Mouse (Mus musculus) lung, embryonic 16.5 days (tissue): ENCODE measurements around the gene Lhb. TPM values are rescaled to one million over a fixed set of nuclear protein-coding genes. Genes with fewer than 3 reads are reported as not detected.
A peak's percentile ranks its signal among the peaks of the same experiment; 100 is the strongest.
"Not testable (repeated sequence)": the region's sequence is repeated elsewhere in the genome, so short reads cannot be mapped to it uniquely, and the experiment has no call there.

ENCODE experiments used
- ATAC-seq: fragments of 200-750 bp; cut with Nextera tagmentation; 2 replicates; pipeline ENCODE4 v1.8.0; 2017; ENCODE audit warnings: low read depth, mild to moderate bottlenecking, moderate library complexity
- H3K27ac ChIP-seq: fragments of 300-500 bp; sonication (generic); 2 replicates; pipeline ENCODE4 v1.5.1; 2014; ENCODE audit warnings: mild to moderate bottlenecking, control low read depth, low read length
- H3K27me3 ChIP-seq: fragments of 300-500 bp; sonication (generic); 2 replicates; pipeline ENCODE4 v1.6.1; 2014; ENCODE audit warnings: low read depth, low read length, mixed read lengths; ENCODE audit not compliant: control insufficient read depth, insufficient read depth
- H3K36me3 ChIP-seq: fragments of 300-500 bp; sonication (generic); 2 replicates; pipeline ENCODE4 v1.6.1; 2014; ENCODE audit warnings: low read length; ENCODE audit not compliant: control insufficient read depth, insufficient read depth
- H3K4me1 ChIP-seq: fragments of 300-500 bp; sonication (generic); replicated peaks from 2 replicates; pipeline ENCODE4 v1.6.1; 2014; ENCODE audit warnings: low read length, mixed read lengths; ENCODE audit not compliant: control insufficient read depth, insufficient read depth
- H3K4me2 ChIP-seq: fragments of 300-500 bp; sonication (generic); 2 replicates; pipeline ENCODE4 v1.6.1; 2014; ENCODE audit warnings: low read depth, low read length, control low read depth
- H3K4me3 ChIP-seq: fragments of 300-500 bp; sonication (generic); 2 replicates; pipeline ENCODE4 v1.5.1; 2014; ENCODE audit warnings: mild to moderate bottlenecking, low read length, control low read depth
- H3K9ac ChIP-seq: fragments of 300-500 bp; sonication (generic); 2 replicates; pipeline ENCODE4 v1.6.1; 2014; ENCODE audit warnings: low read length, control low read depth
- H3K9me3 ChIP-seq: fragments of 300-500 bp; sonication (generic); 2 replicates; pipeline ENCODE4 v1.6.1; 2016; ENCODE audit warnings: low read length; ENCODE audit not compliant: control insufficient read depth
- WGBS: fragments of 180-500 bp; shearing (Covaris S2); extraction: QIAGEN DNeasy Blood & Tissue Kit; methylation state at CpG from one replicate; pipeline ENCODE4 v1.1.7; 2014; 5-methylcytosine and 5-hydroxymethylcytosine counted together
- polyA plus RNA-seq: library from polyadenylated mRNA; unstranded; fragments of >200 nt; fragmentation: Nextera tagmentation; extraction: Ambion mirVana; gene quantifications from 2 replicates; pipeline ENCODE4 v1.2.1, GENCODE M21; 2015

The Lhb gene
- 2.3 and 3.3 TPM in 2 replicates for polyA plus RNA-seq

DNA sequence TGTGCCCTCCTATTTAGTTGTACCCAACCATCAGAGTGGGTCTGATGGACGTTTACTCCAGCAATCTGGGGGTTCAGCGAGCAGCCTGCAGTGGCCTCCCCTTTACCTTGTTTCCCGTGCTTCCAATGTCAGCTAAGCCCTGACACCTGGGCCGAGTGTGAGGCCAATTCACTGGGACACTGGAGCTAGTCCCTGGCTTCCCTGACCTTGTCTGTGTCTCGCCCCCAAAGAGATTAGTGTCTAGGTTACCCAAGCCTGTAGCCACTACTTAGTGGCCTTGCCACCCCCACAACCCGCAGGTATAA is at the start of gene Lhb:
Gene Lhb, plus strand, starts transcription at position 206 of the 305 bp plus-strand sequence.
- no peaks in the 10 kb centered on the region for H3K9me3 ChIP-seq
- no peak for ATAC-seq
- WGBS = 54% methylated on average over 6 of the region's 6 CpGs
- no peak within 1 kb of the TSS for H3K4me3 ChIP-seq
- no peak within 1 kb of the TSS for H3K9ac ChIP-seq
- peaks cover 28% of the 10 kb centered on the region for H3K27me3 ChIP-seq
- peaks cover 29% of the 10 kb centered on the region for H3K36me3 ChIP-seq
- H3K4me1 ChIP-seq = peaks cover 6% of the 10 kb centered on the region
- H3K4me2 ChIP-seq = no peak within 1 kb of the TSS
- H3K27ac ChIP-seq = no peak within 1 kb of the TSS

GRCm38 (mm10) chr7:45372371-45372770 is 48.2 kb upstream of the Lhb start:
- WGBS = 76% methylated on average over 5 of the region's 5 CpGs
- no peak for ATAC-seq
- Histone ChIP-seq H3K9me3 (no peaks in the 10 kb centered on the region), H3K4me1 (peaks cover 16% of the 10 kb centered on the region), H3K36me3 (peaks cover 32% of the 10 kb centered on the region), H3K27ac (no peak overlapping the region), H3K27me3 (peaks cover 17% of the 10 kb centered on the region), H3K4me2 (no peak overlapping the region), H3K4me3 (no peak overlapping the region), H3K9ac (no peak overlapping the region)

- Histone ChIP-seq H3K27me3 (peaks cover 3% of the 10 kb centered on the region; the same call in 1 of the 2 replicates), H3K4me2 (no peak overlapping the region), H3K36me3 (peaks cover 53% of the 10 kb centered on the region), H3K9me3 (no peaks in the 10 kb centered on the region), H3K9ac (no peak overlapping the region), H3K27ac (no peak overlapping the region), H3K4me3 (no peak overlapping the region), H3K4me1 (peaks cover 9% of the 10 kb centered on the region)
- 87% methylated on average over 8 of the region's 8 CpGs for WGBS
- ATAC-seq = no peak
Measured at GRCm38 (mm10) chr7:45374620-45375019, 46.0 kb upstream of the Lhb start.

- no peaks in the 10 kb centered on the region for H3K9me3 ChIP-seq
- H3K4me2 ChIP-seq = no peak overlapping the region
- no peak overlapping the region for H3K4me3 ChIP-seq
- no peaks in the 10 kb centered on the region for H3K27me3 ChIP-seq
- H3K27ac ChIP-seq = no peak overlapping the region
- no peak for ATAC-seq
- H3K36me3 ChIP-seq = peaks cover 66% of the 10 kb centered on the region
- no peaks in the 10 kb centered on the region for H3K4me1 ChIP-seq
- H3K9ac ChIP-seq = no peak overlapping the region
- WGBS = 83% methylated on average over 1 of the region's 1 CpGs
Measured at GRCm38 (mm10) chr7:45376057-45376456, 44.6 kb upstream of the Lhb start.

DNA sequence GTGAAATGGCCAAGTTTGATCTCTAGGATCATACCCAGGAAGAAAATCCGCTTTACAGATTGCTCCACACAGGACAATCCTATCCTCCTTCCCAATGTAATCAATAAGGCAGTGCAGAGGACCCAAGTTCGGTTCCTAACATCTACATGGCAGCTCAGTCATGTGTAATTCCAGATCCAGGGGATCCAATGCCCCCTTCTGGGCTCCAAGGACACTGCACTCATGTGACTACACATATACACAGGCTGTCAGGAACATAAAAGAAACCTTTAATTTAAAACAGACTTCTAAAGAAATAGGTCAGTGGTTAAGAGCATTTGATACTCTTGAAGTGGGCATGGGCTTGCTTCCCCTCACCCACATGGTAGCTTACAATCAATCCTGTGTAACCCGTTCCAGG is 34.5 kb upstream of the Lhb start:
- H3K4me3 ChIP-seq = no peak overlapping the region

DNA sequence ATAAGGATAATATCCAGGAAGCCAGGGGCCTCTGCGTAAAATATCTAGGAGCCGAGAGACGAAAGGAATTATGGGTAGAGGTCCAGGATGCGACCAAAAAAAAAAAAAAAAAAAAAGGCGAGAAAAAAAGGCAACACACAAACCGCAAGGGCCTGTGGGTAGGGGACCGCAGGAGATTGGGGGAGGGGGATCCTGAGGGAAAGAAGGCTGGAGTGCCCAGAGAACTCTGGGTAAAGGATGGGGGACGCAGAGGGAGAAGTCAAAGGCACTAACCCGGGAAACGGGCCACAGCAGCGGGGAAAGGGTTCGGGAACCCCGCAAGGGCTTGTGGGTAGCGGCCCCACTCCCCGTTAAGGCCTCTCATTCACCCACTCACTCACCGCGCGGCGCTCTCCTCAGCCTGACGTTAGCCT is 25.5 kb upstream of the Lhb start:
- H3K4me2 ChIP-seq = peak overlapping the region; percentile 93
- H3K36me3 ChIP-seq = peaks cover 13% of the 10 kb centered on the region
- peak overlapping the region; percentile 93 for H3K9ac ChIP-seq
- under 1% methylated on average over 19 of the region's 20 CpGs for WGBS
- peak overlapping the region; percentile 81 for H3K4me3 ChIP-seq
- H3K27ac ChIP-seq = peak overlapping the region; percentile 98
- peak; percentile 77 for ATAC-seq
- H3K27me3 ChIP-seq = no peaks in the 10 kb centered on the region
- no peaks in the 10 kb centered on the region for H3K9me3 ChIP-seq
- H3K4me1 ChIP-seq = peaks cover 15% of the 10 kb centered on the region

More for the DNA sequence above, 34.5 kb upstream of the Lhb start:
- Histone ChIP-seq H3K9ac (no peak overlapping the region), H3K36me3 (peaks cover 80% of the 10 kb centered on the region), H3K27ac (no peak overlapping the region), H3K27me3 (no peaks in the 10 kb centered on the region), H3K4me2 (no peak overlapping the region), H3K9me3 (no peaks in the 10 kb centered on the region), H3K4me1 (no peaks in the 10 kb centered on the region)
- ATAC-seq = no peak
- WGBS = 82% methylated on average over 3 of the region's 3 CpGs

DNA sequence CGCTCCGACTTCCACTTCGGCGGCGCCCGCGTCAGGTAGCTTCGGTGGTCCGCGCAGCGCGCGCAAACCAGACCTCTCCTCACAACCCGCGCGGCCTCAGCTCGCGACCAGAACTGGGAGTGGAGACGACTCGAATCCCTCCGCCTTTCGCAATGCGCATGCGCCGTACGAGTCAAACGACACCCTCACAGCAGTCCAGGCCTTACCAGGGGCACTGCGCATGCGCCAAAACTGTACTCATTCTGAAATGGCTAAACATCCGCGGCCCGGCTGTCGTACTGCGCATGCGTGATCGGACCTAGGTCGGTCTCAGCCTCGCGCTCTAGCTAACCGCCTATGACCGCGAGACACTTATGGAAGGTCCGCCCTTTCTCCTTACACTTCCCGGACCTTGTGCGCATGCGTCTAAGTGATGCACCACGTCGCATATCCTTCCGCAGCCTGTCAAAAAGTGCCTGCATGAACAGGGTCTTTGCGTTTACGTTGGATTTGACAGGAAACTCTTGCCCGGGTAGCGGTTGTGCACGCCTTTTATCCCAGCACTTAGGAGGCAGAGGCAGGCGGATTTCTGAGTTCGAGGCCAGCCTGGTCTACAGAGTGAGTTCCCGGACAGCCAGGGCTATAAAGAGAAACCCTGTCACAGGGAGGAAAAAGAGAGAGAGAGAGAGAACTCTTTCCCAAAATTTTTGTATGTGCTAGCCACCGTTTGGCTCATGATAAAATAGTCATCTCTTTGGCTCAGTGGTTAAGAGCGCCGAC is 24.9 kb upstream of the Lhb start, which contains the start of gene Snrnp70:
Gene Snrnp70, minus strand, starts transcription at position 165 of the 759 bp plus-strand sequence.
- H3K9ac ChIP-seq = peak within 1 kb of the TSS; percentile 93
- H3K4me1 ChIP-seq = peaks cover 15% of the 10 kb centered on the region
- peaks cover 11% of the 10 kb centered on the region for H3K36me3 ChIP-seq
- peak within 1 kb of the TSS; percentile 98 for H3K27ac ChIP-seq
- peak within 1 kb of the TSS; percentile 93 for H3K4me2 ChIP-seq
- peak; percentile 98 for ATAC-seq
- under 1% methylated on average over 60 of the region's 60 CpGs for WGBS
- H3K9me3 ChIP-seq = no peaks in the 10 kb centered on the region
- H3K4me3 ChIP-seq = peak within 1 kb of the TSS; percentile 81
- H3K27me3 ChIP-seq = no peaks in the 10 kb centered on the region

GRCm38 (mm10) chr7:45396337-45396775 is 24.3 kb upstream of the Lhb start:
- not testable (repeated sequence) for H3K36me3 ChIP-seq, H3K27me3 ChIP-seq, H3K9me3 ChIP-seq
- Histone ChIP-seq H3K9ac (peak overlapping the region; percentile 69), H3K27ac (peak overlapping the region; percentile 88; the same call in 1 of the 2 replicates), H3K4me3 (peak overlapping the region; percentile 58), H3K4me1 (peaks cover 15% of the 10 kb centered on the region), H3K4me2 (peak overlapping the region; percentile 68)
- ATAC-seq = peak; percentile 56
- 3% methylated on average over 3 of the region's 3 CpGs for WGBS

DNA sequence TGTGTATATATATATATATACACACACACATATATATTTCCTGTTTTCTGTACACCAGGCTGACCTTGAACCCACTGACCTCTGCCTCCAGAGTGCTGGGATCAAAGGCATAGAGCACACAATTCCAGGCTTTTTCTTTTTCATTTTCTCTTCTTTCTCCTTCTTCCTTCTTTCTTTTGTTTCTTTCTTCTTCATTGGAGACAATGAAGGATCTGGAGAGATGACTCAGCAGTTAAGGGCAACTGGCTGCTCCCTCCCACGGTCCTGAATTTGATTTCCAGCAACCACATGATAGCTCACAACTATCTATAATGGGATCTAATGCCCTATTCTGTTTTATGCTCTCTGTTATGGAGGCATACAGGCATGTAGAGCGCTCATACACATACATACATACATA is 23.8 kb upstream of the Lhb start:
- Histone ChIP-seq H3K27ac (no peak overlapping the region), H3K4me1 (peaks cover 15% of the 10 kb centered on the region), H3K9me3 (no peaks in the 10 kb centered on the region), H3K9ac (no peak overlapping the region), H3K36me3 (peaks cover 5% of the 10 kb centered on the region; the same call in 1 of the 2 replicates), H3K4me3 (no peak overlapping the region), H3K4me2 (no peak overlapping the region), H3K27me3 (no peaks in the 10 kb centered on the region)
- ATAC-seq = no peak
- WGBS = 60% methylated on average over 2 of the region's 2 CpGs
